Mouse (Mus musculus) large intestine, adult 2 months (tissue): ENCODE measurements at regions not wholly inside any gene's neighbourhood (a gene's known extent, or its start where the extent isn't known, plus 50 kb on each side); places are given as distances from the start of the nearest gene placed in this dataset.

Experiments
- DNase-seq: peaks from one replicate; pipeline ENCODE4 v3.0.0-alpha.2; 2012; ENCODE audit warnings: low read depth, low spot score
- WGBS: fragments of 180-500 bp; shearing (Covaris S2); methylation state at CpG from one replicate; pipeline ENCODE4 v1.1.7; 2018; 5-methylcytosine and 5-hydroxymethylcytosine counted together

DNA sequence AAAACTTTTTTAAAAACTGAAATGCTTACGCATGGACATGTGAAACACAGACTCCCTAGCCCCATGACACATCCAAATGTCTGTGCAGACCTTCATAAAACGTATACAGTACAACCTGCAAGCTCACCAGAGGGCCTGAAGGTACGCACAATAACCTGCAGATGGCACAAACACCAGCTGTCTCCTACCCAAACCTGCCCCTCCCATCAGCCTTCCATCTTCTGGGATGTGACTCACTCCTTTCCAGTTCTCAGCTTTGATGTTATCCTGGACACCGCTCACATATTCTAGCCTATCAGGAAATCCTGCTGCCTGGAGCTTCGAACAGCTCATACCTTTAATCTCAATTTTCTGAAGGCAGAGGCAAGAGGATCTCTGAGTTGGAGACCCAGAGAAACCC is 76.3 kb upstream of the Mvb12b start:
- 65% methylated on average over 5 of the region's 5 CpGs for WGBS
- no peak for DNase-seq

DNA sequence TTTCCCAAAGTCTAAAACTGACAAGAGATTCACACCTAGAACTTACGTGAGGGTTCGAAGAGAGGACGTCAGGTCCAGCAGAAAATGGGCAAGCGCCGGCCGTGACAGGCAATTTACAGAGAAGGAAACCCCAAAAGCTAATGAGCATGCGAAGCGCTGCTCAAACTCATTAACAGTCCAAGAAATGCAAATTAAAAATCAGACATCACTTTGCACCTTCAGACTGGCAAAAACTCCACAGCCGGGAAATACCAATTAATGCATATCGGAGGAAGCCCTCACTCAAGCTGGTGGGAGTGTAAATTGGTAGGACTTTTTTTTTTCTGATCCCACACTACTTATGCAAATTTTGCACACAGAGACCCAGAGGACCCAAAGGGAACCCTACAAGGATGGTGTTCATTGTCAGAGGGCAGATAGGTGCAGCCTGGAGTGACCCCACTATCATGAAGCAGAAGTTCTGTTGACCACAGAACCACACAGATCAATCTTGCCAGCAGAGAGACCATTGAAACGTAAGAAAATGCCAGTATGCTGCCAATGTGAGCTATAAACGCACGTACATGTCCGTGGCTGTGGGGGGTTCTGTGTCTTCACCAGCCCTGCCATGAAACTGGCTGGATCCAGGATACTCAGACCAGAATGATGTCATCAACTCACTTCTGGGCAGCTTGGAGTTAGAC is 74.8 kb upstream of the Mvb12b start:
- 84% methylated on average over 14 of the region's 14 CpGs for WGBS
- DNase-seq: no peak

DNA sequence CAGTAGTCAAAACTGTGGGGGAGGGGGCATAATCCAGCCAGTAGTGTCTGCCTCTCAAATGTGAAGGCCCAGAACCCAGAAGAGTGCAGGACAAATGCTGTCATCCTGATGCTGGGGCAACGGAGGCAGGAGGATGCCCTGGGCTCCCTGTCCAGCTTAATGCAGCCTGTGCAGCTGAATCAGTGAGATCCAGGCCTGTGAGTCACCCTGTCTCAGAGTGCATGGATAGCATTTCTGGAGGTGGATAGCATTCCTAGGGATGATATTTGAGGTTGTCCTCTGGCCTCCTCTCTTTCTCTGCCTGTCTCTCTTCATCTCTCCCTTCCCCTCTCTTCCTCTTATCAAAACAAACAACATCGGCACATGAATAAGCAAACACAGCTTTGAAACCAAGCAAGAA is 73.8 kb upstream of the Mvb12b start:
- no peak for DNase-seq
- 53% methylated on average over 2 of the region's 2 CpGs for WGBS

DNA sequence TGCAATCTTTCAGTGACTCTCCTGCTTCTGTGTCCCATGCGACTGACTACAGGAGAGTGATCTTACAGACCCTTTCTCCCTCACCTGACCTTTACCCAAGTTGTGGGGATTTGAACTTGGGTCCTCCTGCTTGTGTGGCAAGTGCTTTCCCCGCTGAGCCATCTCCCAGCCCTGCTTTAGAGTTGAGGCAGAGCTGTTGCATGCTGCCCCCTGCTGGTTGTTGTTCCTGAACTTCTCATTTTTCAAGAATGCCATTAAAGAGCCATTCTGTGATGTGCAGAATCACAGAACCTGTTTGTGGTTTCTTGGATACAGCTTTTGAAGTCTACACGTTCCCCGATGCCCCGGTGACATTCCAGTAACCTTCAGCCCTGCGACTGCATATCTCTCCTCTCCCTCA is 70.0 kb upstream of the Mvb12b start:
- no peak for DNase-seq
- 56% methylated on average over 6 of the region's 6 CpGs for WGBS

DNA sequence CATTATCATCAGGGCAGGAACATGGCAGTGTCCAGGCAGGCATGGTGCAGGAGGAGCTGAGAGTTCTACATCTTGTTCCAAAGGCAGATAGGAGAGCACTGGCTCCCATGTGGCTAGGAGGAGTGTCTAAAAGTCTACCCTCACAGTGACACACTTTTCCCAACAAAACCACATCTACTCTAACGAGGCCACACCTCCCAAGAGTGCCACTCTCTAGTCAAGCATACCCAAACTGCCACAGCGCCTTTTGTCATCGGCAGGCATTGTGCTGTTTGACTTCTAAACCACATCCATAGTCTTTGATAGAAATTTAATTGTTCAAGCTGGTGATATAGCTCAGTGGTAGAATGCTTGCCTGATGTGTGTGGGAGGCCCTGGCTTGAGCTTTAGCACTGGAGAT is 56.6 kb upstream of the Mvb12b start:
- 79% methylated on average over 3 of the region's 3 CpGs for whole genome bisulfite sequencing
- no peak for DNase-seq

DNA sequence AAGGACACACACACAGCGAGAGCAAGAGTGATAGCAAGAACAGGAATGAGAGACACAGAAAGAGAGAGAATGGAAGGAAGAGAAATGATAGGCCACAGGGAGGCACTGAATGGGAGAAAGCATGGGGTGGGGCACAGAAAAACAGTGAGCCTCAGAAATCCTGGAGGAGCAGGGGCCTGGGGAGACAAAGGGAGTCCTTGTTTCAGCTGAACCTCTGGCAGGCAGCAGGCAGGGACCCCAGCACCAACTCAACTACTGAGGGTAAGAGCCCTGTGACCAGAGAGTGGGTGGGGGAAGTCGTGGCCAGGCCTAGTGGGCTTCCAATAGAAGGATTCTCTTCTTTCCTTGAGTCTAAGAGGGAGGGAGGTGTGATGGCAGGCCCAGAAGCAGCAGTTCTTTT is 54.3 kb upstream of the Mvb12b start:
- WGBS: 56% methylated on average over 2 of the region's 2 CpGs
- no peak for DNase-seq

DNA sequence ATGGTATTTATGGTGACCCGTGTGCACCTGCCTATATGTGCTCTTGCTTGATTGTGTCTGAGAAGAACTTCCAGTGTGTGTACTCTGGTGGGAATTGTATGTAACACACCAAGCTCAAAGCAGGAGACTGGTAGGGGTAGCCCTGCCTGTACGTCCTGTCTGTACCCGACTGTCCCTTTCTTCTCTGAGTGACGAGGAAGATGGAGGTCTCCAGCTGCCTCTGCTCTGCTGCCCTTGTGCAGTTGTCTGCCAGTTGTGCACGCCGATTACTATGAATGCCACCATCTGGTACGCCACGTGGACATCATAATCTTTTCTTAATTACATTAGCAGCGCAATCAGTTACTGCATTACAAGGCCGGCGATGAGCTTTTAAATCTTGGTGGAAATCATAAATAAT is 53.6 kb upstream of the Mvb12b start:
- WGBS: 89% methylated on average over 11 of the region's 11 CpGs
- no peak for DNase-seq

DNA sequence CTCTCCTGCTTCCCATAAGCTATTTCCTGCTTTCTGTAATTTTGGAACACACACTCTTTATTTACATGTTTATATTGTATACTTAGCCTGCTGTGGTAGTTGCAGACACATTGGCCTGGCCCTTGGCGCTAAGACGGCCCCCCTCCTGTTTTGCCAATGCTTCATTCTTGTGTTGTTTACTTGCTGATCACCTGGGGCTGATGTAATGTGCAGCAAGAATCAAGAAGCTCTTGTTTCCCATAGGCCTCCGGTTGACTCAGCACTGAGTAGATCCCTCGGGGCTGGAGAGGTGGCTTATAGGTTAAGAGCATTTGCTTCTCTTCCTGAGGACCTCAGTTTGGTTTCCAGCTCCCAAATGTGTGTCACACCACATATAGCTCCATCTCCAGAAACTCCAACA is 52.1 kb upstream of the Mvb12b start:
- 77% methylated on average over 4 of the region's 4 CpGs for WGBS
- DNase-seq: no peak
